Mouse (Mus musculus): ENCODE measurements around the gene Asb14. TPM values are rescaled to one million over a fixed set of nuclear protein-coding genes. Genes with fewer than 3 reads are reported as not detected.

The Asb14 gene
- 0.22 and 0.23 TPM in 2 replicates for polyA plus RNA-seq (2015; fragmentation: Nextera tagmentation; extraction: Ambion mirVana)

GRCm38 (mm10) chr14:26894392-26894791 is at the start of gene Asb14:
Gene Asb14, plus strand, starts transcription at chr14:26894557.
- no peak for ATAC-seq (replicated peaks)
- H3K27me3 ChIP-seq: no peaks in the 10 kb centered on the region
- H3K4me1 ChIP-seq: no peaks in the 10 kb centered on the region
- no peaks in the 10 kb centered on the region for H3K9me3 ChIP-seq
- H3K27ac ChIP-seq (replicated peaks): no peak within 1 kb of the TSS
- WGBS: 94% methylated on average over 4 of the region's 4 CpGs
- H3K4me3 ChIP-seq: no peak within 1 kb of the TSS
- no peak within 1 kb of the TSS for H3K4me2 ChIP-seq (replicated peaks)
- no peak within 1 kb of the TSS for H3K9ac ChIP-seq (replicated peaks)
- H3K36me3 ChIP-seq: no peaks in the 10 kb centered on the region

DNA sequence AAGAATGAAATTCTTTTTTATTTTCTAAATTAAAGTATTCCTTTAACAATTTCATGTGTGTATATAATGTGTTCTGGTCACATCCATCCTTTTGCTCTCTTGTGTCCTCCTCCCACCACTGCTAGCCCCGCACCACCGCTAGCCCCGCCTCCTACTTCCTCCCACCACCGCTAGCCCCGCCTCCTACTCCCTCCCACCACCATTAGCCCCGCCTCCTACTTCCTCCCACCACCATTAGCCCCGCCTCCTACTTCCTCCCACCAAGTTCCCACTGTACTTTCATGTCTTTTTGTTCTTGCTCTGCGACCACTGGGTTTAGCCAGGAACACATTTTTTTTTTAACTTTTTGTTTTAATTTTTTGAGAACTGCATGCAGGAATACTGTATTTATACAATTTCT is 41.3 kb upstream of the Asb14 start:
- Histone ChIP-seq H3K4me3 (no peak overlapping the region), H3K27ac (replicated peaks) (no peak overlapping the region), H3K9me3 (no peaks in the 10 kb centered on the region), H3K27me3 (no peaks in the 10 kb centered on the region), H3K36me3 (no peaks in the 10 kb centered on the region), H3K4me1 (no peaks in the 10 kb centered on the region), H3K4me2 (replicated peaks) (no peak overlapping the region), H3K9ac (replicated peaks) (no peak overlapping the region)
- 84% methylated on average over 8 of the region's 8 CpGs for WGBS
- no peak for ATAC-seq (replicated peaks)

- no peak for ATAC-seq (replicated peaks)
- H3K36me3 ChIP-seq: no peaks in the 10 kb centered on the region
- no peak overlapping the region for H3K4me2 ChIP-seq (replicated peaks)
- no peaks in the 10 kb centered on the region for H3K9me3 ChIP-seq
- WGBS: 85% methylated on average over 2 of the region's 2 CpGs
- no peaks in the 10 kb centered on the region for H3K27me3 ChIP-seq
- no peaks in the 10 kb centered on the region for H3K4me1 ChIP-seq
- no peak overlapping the region for H3K9ac ChIP-seq (replicated peaks)
- no peak overlapping the region for H3K4me3 ChIP-seq
- no peak overlapping the region for H3K27ac ChIP-seq (replicated peaks)
These were observed 40.3 kb upstream of the Asb14 start for GRCm38 (mm10) chr14:26854066-26854465.

- WGBS: 79% methylated on average over 2 of the region's 2 CpGs
- no peaks in the 10 kb centered on the region for H3K27me3 ChIP-seq
- H3K36me3 ChIP-seq: no peaks in the 10 kb centered on the region
- ATAC-seq (replicated peaks): no peak
- H3K9ac ChIP-seq (replicated peaks): no peak overlapping the region
- no peak overlapping the region for H3K4me2 ChIP-seq (replicated peaks)
- H3K9me3 ChIP-seq: no peaks in the 10 kb centered on the region
- H3K27ac ChIP-seq (replicated peaks): no peak overlapping the region
- H3K4me3 ChIP-seq: no peak overlapping the region
- no peaks in the 10 kb centered on the region for H3K4me1 ChIP-seq
These were observed 36.0 kb upstream of the Asb14 start for GRCm38 (mm10) chr14:26858364-26858763.

GRCm38 (mm10) chr14:26859024-26859423 is 35.3 kb upstream of the Asb14 start:
- Histone ChIP-seq H3K9ac (replicated peaks) (no peak overlapping the region), H3K36me3 (no peaks in the 10 kb centered on the region), H3K4me2 (replicated peaks) (no peak overlapping the region), H3K4me1 (no peaks in the 10 kb centered on the region), H3K27ac (replicated peaks) (no peak overlapping the region), H3K4me3 (no peak overlapping the region), H3K27me3 (no peaks in the 10 kb centered on the region), H3K9me3 (no peaks in the 10 kb centered on the region)
- WGBS: 81% methylated on average over 3 of the region's 3 CpGs
- no peak for ATAC-seq (replicated peaks)

DNA sequence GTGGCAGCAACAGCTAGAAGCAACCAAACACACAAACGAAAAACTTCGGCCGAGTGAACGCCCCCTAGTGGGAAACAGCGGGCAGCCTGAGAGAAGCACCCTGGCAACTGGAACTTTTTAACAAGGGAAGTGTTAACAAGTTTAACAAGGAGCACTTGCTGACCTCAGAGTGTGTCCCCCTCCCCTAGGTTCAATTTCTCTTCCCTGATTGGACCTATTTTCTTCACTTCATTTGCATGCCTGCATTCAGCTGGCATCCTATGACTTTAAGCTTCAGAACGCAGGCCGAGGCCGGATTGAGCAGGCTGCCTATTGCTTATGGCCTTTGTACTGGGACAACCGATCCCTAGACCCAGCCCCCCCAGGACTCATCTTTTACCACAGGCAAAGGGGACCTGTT is 27.0 kb upstream of the Asb14 start:
- H3K4me2 ChIP-seq (replicated peaks): no peak overlapping the region
- H3K9me3 ChIP-seq: no peaks in the 10 kb centered on the region
- no peak for ATAC-seq (replicated peaks)
- H3K4me1 ChIP-seq: no peaks in the 10 kb centered on the region
- H3K9ac ChIP-seq (replicated peaks): no peak overlapping the region
- H3K36me3 ChIP-seq: no peaks in the 10 kb centered on the region
- H3K4me3 ChIP-seq: no peak overlapping the region
- WGBS: 71% methylated on average over 9 of the region's 9 CpGs
- H3K27ac ChIP-seq (replicated peaks): no peak overlapping the region
- H3K27me3 ChIP-seq: no peaks in the 10 kb centered on the region

- Histone ChIP-seq H3K9ac (replicated peaks) (no peak overlapping the region), H3K4me2 (replicated peaks) (no peak overlapping the region), H3K36me3 (no peaks in the 10 kb centered on the region), H3K4me1 (no peaks in the 10 kb centered on the region), H3K9me3 (no peaks in the 10 kb centered on the region), H3K4me3 (no peak overlapping the region), H3K27me3 (no peaks in the 10 kb centered on the region), H3K27ac (replicated peaks) (no peak overlapping the region)
- 91% methylated on average over 5 of the region's 5 CpGs for WGBS
- no peak for ATAC-seq (replicated peaks)
These were observed 26.1 kb upstream of the Asb14 start for GRCm38 (mm10) chr14:26868299-26868698.

GRCm38 (mm10) chr14:26878756-26879155 is 15.6 kb upstream of the Asb14 start:
- Histone ChIP-seq H3K27me3 (no peaks in the 10 kb centered on the region), H3K4me3 (no peak overlapping the region), H3K4me2 (replicated peaks) (no peak overlapping the region), H3K4me1 (no peaks in the 10 kb centered on the region), H3K9ac (replicated peaks) (no peak overlapping the region), H3K36me3 (no peaks in the 10 kb centered on the region), H3K27ac (replicated peaks) (no peak overlapping the region), H3K9me3 (no peaks in the 10 kb centered on the region)
- ATAC-seq (replicated peaks): no peak
- 82% methylated on average over 4 of the region's 4 CpGs for WGBS

GRCm38 (mm10) chr14:26879976-26880375 is 14.4 kb upstream of the Asb14 start:
- no peaks in the 10 kb centered on the region for H3K36me3 ChIP-seq
- ATAC-seq (replicated peaks): no peak
- no peak overlapping the region for H3K4me3 ChIP-seq
- H3K9me3 ChIP-seq: no peaks in the 10 kb centered on the region
- WGBS: 80% methylated on average over 2 of the region's 2 CpGs
- no peak overlapping the region for H3K27ac ChIP-seq (replicated peaks)
- no peak overlapping the region for H3K9ac ChIP-seq (replicated peaks)
- no peaks in the 10 kb centered on the region for H3K4me1 ChIP-seq
- no peaks in the 10 kb centered on the region for H3K27me3 ChIP-seq
- no peak overlapping the region for H3K4me2 ChIP-seq (replicated peaks)

DNA sequence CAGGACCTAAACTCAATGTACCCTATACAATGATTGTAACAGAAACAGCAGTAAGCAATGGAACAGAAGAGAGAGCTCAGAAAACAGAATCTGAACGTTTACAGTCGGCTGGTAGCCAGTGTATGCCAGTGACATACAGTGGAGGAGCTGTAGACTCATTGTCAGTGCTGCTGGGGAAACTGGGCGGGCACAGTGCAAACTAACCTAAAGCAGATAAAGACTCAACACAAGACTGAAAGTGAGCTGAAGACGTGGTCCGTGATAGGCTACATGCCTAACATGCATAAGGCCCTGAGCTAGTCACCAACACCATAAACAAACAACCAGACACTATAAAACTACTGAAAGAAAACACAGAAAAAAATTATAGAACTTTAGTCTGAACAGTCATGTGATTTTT is 12.7 kb upstream of the Asb14 start:
- ATAC-seq (replicated peaks): no peak
- WGBS: 89% methylated on average over 5 of the region's 5 CpGs
- Histone ChIP-seq H3K9me3 (no peaks in the 10 kb centered on the region), H3K27ac (replicated peaks) (no peak overlapping the region), H3K9ac (replicated peaks) (no peak overlapping the region), H3K4me2 (replicated peaks) (no peak overlapping the region), H3K36me3 (no peaks in the 10 kb centered on the region), H3K4me1 (no peaks in the 10 kb centered on the region), H3K4me3 (no peak overlapping the region), H3K27me3 (no peaks in the 10 kb centered on the region)

DNA sequence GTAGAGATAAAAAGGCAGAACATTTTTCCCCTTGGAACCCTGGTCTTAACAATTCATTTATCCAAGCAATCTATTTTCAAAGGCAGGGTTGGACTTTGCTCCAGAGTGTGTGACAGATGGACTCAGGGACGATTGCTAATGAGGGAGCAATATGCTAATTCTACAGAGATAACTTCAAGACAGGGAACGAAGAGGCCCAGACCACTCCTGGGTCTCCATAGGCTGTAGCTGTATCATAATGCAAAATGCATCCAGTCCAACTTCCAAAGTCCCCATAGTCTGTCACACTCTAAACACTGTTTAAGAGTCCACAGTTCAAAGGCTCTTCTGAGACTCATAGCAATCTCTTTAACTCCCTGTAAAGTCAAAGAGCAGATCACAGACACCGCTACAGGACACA is 7.1 kb upstream of the Asb14 start:
- Histone ChIP-seq H3K4me2 (replicated peaks) (no peak overlapping the region), H3K27me3 (no peaks in the 10 kb centered on the region), H3K9me3 (no peaks in the 10 kb centered on the region), H3K27ac (replicated peaks) (no peak overlapping the region), H3K4me1 (no peaks in the 10 kb centered on the region), H3K4me3 (no peak overlapping the region), H3K36me3 (no peaks in the 10 kb centered on the region), H3K9ac (replicated peaks) (no peak overlapping the region)
- WGBS: 54% methylated on average over 3 of the region's 3 CpGs
- ATAC-seq (replicated peaks): no peak

DNA sequence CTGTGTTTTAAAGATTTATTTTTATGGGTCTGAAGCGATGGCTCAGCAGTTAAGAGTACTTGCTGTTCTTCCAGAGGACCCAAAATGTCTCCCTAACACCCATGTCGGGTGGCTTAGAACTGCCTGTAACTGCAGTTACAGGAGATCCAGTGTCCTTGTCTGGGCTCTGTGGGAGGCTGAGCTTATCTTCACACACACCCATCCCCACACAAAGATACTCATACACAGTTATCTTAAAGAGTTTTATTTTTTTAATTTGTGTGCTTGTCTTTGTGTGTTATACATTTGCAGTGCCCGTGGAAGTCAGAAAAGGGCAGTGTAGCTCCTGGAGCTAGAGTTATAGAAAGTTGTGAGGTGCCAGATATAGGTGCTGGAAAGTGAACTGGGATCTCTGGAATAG is 3.6 kb upstream of the Asb14 start:
- Histone ChIP-seq H3K27ac (replicated peaks) (no peak overlapping the region), H3K4me1 (no peaks in the 10 kb centered on the region), H3K4me2 (replicated peaks) (no peak overlapping the region), H3K36me3 (no peaks in the 10 kb centered on the region), H3K27me3 (no peaks in the 10 kb centered on the region), H3K9me3 (no peaks in the 10 kb centered on the region), H3K9ac (replicated peaks) (no peak overlapping the region), H3K4me3 (no peak overlapping the region)
- 96% methylated on average over 3 of the region's 3 CpGs for WGBS
- no peak for ATAC-seq (replicated peaks)

DNA sequence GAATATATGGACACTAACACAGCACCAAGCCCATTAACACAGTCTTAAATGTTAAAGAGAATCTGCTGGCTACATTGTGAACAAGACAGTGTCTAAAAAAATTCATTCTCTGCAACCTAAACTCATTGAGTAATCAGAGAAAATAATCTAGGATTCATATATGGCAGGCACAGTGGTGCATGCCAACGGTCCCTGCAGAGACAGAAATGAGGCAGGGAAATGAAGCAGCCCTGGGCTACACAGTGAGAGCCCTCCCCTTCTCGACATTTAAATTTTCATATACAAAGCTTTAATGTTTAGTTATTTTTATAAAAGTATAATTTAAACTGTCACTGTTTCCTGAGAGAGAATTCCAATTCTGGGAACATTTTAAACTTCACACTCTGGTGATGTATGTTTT is 5.1 kb downstream of the Asb14 start:
- Histone ChIP-seq H3K27ac (replicated peaks) (no peak overlapping the region), H3K36me3 (no peaks in the 10 kb centered on the region), H3K9ac (replicated peaks) (no peak overlapping the region), H3K27me3 (no peaks in the 10 kb centered on the region), H3K4me2 (replicated peaks) (no peak overlapping the region), H3K4me1 (no peaks in the 10 kb centered on the region), H3K9me3 (no peaks in the 10 kb centered on the region), H3K4me3 (no peak overlapping the region)
- WGBS: 89% methylated on average over 2 of the region's 2 CpGs
- no peak for ATAC-seq (replicated peaks)
